Mouse (Mus musculus) lung, postnatal 14 days (tissue): Measurements from ENCODE around the gene Atxn10.

Source experiments
- DNase-seq: peaks from one replicate; pipeline ENCODE4 v3.0.0; 2021

Gene Atxn10

GRCm38 (mm10) chr15:85336301-85336991 lies 401 bp downstream of the Atxn10 start:
- DNase-seq, result peak; percentile 72

GRCm38 (mm10) chr15:85337219-85337618 lies 1.2 kb downstream of the Atxn10 start:
- no peak for DNase-seq

GRCm38 (mm10) chr15:85337979-85338378 lies 1.9 kb downstream of the Atxn10 start:
- no peak for DNase-seq

- no peak for DNase-seq
Observed at GRCm38 (mm10) chr15:85342246-85342645, 6.2 kb downstream of the Atxn10 start.

- no peak for DNase-seq
Observed at GRCm38 (mm10) chr15:85344673-85345072, 8.6 kb downstream of the Atxn10 start.

- DNase-seq, result peak; percentile 44
Observed at GRCm38 (mm10) chr15:85347058-85347700, 11.1 kb downstream of the Atxn10 start.

- DNase-seq, result no peak
Observed at GRCm38 (mm10) chr15:85350144-85350543, 14.1 kb downstream of the Atxn10 start.

GRCm38 (mm10) chr15:85354060-85354459 lies 18.0 kb downstream of the Atxn10 start:
- DNase-seq, result no peak

- DNase-seq, result no peak
Observed at GRCm38 (mm10) chr15:85356112-85356511, 20.1 kb downstream of the Atxn10 start.

- DNase-seq, result no peak
Observed at GRCm38 (mm10) chr15:85357465-85358225, 21.6 kb downstream of the Atxn10 start.

- DNase-seq, result no peak
Observed at GRCm38 (mm10) chr15:85359483-85359882, 23.4 kb downstream of the Atxn10 start.

- DNase-seq, result no peak
Observed at GRCm38 (mm10) chr15:85359901-85360300, 23.9 kb downstream of the Atxn10 start.

- no peak for DNase-seq
Observed at GRCm38 (mm10) chr15:85364366-85364765, 28.3 kb downstream of the Atxn10 start.

- no peak for DNase-seq
Observed at GRCm38 (mm10) chr15:85366938-85367337, 30.9 kb downstream of the Atxn10 start.

GRCm38 (mm10) chr15:85369765-85370164 lies 33.7 kb downstream of the Atxn10 start:
- DNase-seq, result no peak

- DNase-seq, result no peak
Observed at GRCm38 (mm10) chr15:85373125-85373524, 37.1 kb downstream of the Atxn10 start.

- peak; percentile 45 for DNase-seq
Observed at GRCm38 (mm10) chr15:85383477-85383876, 47.4 kb downstream of the Atxn10 start.

GRCm38 (mm10) chr15:85388696-85389095 lies 52.7 kb downstream of the Atxn10 start:
- DNase-seq, result no peak

GRCm38 (mm10) chr15:85389915-85390314 lies 53.9 kb downstream of the Atxn10 start:
- no peak for DNase-seq

- DNase-seq, result no peak
Observed at GRCm38 (mm10) chr15:85395360-85395759, 59.3 kb downstream of the Atxn10 start.

- no peak for DNase-seq
Observed at GRCm38 (mm10) chr15:85401926-85402325, 65.9 kb downstream of the Atxn10 start.

- DNase-seq, result no peak
Observed at GRCm38 (mm10) chr15:85403256-85403731, 67.2 kb downstream of the Atxn10 start.

GRCm38 (mm10) chr15:85404739-85405138 lies 68.7 kb downstream of the Atxn10 start:
- no peak for DNase-seq

- no peak for DNase-seq
Observed at GRCm38 (mm10) chr15:85405567-85405966, 69.5 kb downstream of the Atxn10 start.
